Mouse (Mus musculus) kidney, adult 11 months (tissue): ENCODE data around the gene Gm10203.
A peak's percentile ranks its signal among the peaks of the same experiment; 100 is the strongest.
"Not testable (repeated sequence)": the region's sequence is repeated elsewhere in the genome, so short reads cannot be mapped to it uniquely, and the experiment has no call there.

ENCODE experiments used
- DNase-seq: peaks from one replicate; pipeline ENCODE4 v3.0.0; 2022

Gene Gm10203

GRCm38 (mm10) chr6:149135631-149136030, 5.7 kb downstream of the Gm10203 start:
- no peak for DNase-seq

GRCm38 (mm10) chr6:149137936-149138335, 8.0 kb downstream of the Gm10203 start:
- DNase-seq: no peak

- no peak for DNase-seq
Measured at GRCm38 (mm10) chr6:149139011-149139410, 9.0 kb downstream of the Gm10203 start.

- DNase-seq: no peak
Measured at GRCm38 (mm10) chr6:149139471-149139870, 9.5 kb downstream of the Gm10203 start, which contains the start of gene Etfbkmt. TSS of gene Etfbkmt (plus strand) at chr6:149139849.

- peak; percentile 86 for DNase-seq
Measured at GRCm38 (mm10) chr6:149141393-149142173, 11.6 kb downstream of the Gm10203 start.

GRCm38 (mm10) chr6:149145143-149145542, 15.2 kb downstream of the Gm10203 start:
- no peak for DNase-seq

GRCm38 (mm10) chr6:149148436-149149229, 18.7 kb downstream of the Gm10203 start:
- DNase-seq: peak; percentile 71

GRCm38 (mm10) chr6:149152119-149152518, 22.1 kb downstream of the Gm10203 start:
- no peak for DNase-seq

- no peak for DNase-seq
Measured at GRCm38 (mm10) chr6:149153473-149154115, 23.6 kb downstream of the Gm10203 start.

GRCm38 (mm10) chr6:149154116-149155030, 24.4 kb downstream of the Gm10203 start:
- no peak for DNase-seq

GRCm38 (mm10) chr6:149155031-149155841, 25.3 kb downstream of the Gm10203 start:
- peak; percentile 38 for DNase-seq

- DNase-seq: not testable (repeated sequence)
Measured at GRCm38 (mm10) chr6:149167038-149167437, 37.1 kb downstream of the Gm10203 start.

GRCm38 (mm10) chr6:149167672-149168071, 37.7 kb downstream of the Gm10203 start:
- no peak for DNase-seq

GRCm38 (mm10) chr6:149168436-149168835, 38.5 kb downstream of the Gm10203 start:
- no peak for DNase-seq

- not testable (repeated sequence) for DNase-seq
Measured at GRCm38 (mm10) chr6:149169965-149170364, 40.0 kb downstream of the Gm10203 start.

GRCm38 (mm10) chr6:149173831-149174625, 44.1 kb downstream of the Gm10203 start:
- no peak for DNase-seq

GRCm38 (mm10) chr6:149174932-149175570, 45.1 kb downstream of the Gm10203 start:
- DNase-seq: no peak

- DNase-seq: no peak
Measured at GRCm38 (mm10) chr6:149179064-149179463, 49.1 kb downstream of the Gm10203 start.
